Mouse (Mus musculus) CH12.LX (cell line): Measurements from ENCODE around the gene Fkbp11. TPM values are rescaled to one million over a fixed set of nuclear protein-coding genes. Genes with fewer than 3 reads are reported as not detected.
A peak's percentile ranks its signal among the peaks of the same experiment; 100 is the strongest.
"Not testable (repeated sequence)": the region's sequence is repeated elsewhere in the genome, so short reads cannot be mapped to it uniquely, and the experiment has no call there.

Source experiments
- DNase-seq: peaks from one replicate; pipeline ENCODE4 v3.0.0-alpha.2; 2013; ENCODE audit errors: extremely low read depth
- H3K27ac ChIP-seq: 2 replicates; pipeline ENCODE4 v1.5.1; 2012; ENCODE audit warnings: low read depth, mild to moderate bottlenecking, control low read depth, moderate library complexity; ENCODE audit not compliant: insufficient read depth
- H3K27me3 ChIP-seq: replicated peaks from 2 replicates; pipeline ENCODE3; 2012; ENCODE audit warnings: inconsistent platforms
- H3K36me3 ChIP-seq, 2 experiments: replicated peaks in 1 of 2; 2 replicates each; pipeline versions ENCODE3 to v1.6.1; 2012; ENCODE audit warnings: inconsistent platforms in 1 of 2, low read length in 1 of 2, mild to moderate bottlenecking in 1 of 2, mixed read lengths in 1 of 2, moderate library complexity in 1 of 2; ENCODE audit not compliant: control insufficient read depth in 1 of 2, insufficient read depth in 1 of 2
- H3K4me1 ChIP-seq, 2 experiments: 2 replicates each; pipeline ENCODE4 v1.6.1; 2012; ENCODE audit warnings: inconsistent platforms in 1 of 2, moderate library complexity in 1 of 2; ENCODE audit not compliant: insufficient read depth in 2 of 2, control insufficient read depth in 1 of 2
- H3K4me2 ChIP-seq: 2 replicates; pipeline ENCODE4 v1.6.1; 2012; ENCODE audit warnings: low read depth, mild to moderate bottlenecking, control low read depth; ENCODE audit not compliant: poor library complexity, insufficient read depth, severe bottlenecking
- H3K4me3 ChIP-seq, 3 experiments: fragments of 150-350 bp in 1 of 3; sonication (generic) in 1 of 3; replicated peaks in 1 of 3; 2 replicates each; pipeline versions ENCODE3 to v1.5.1; 2011 to 2012; ENCODE audit warnings: low read depth in 2 of 3, low read length in 2 of 3, mild to moderate bottlenecking in 2 of 3, moderate library complexity in 2 of 3, control low read depth in 1 of 3, improper control_type of control experiment in 1 of 3, inconsistent platforms in 1 of 3, mixed read lengths in 1 of 3; ENCODE audit not compliant: poor library complexity in 1 of 3
- H3K79me2 ChIP-seq: replicated peaks from 2 replicates; pipeline ENCODE4 v1.6.1; 2012; ENCODE audit warnings: mild to moderate bottlenecking, moderate library complexity; ENCODE audit not compliant: control insufficient read depth, poor library complexity, insufficient read depth, severe bottlenecking; ENCODE audit errors: extremely low read depth
- H3K9ac ChIP-seq: 2 replicates; pipeline ENCODE4 v1.6.1; 2012; ENCODE audit warnings: low read depth, mild to moderate bottlenecking, control low read depth, moderate library complexity; ENCODE audit not compliant: insufficient read depth
- H3K9me3 ChIP-seq: replicated peaks from 2 replicates; pipeline ENCODE3; 2012; ENCODE audit warnings: low read length, inconsistent platforms, mixed read lengths
- BHLHE40 ChIP-seq: IDR thresholded peaks from 2 replicates; pipeline ENCODE4 v1.6.1; 2011; ENCODE audit warnings: mild to moderate bottlenecking, low read depth, low read length, improper control_type of control experiment
- CHD2 ChIP-seq: IDR thresholded peaks from 2 replicates; pipeline ENCODE4 v1.6.1; 2011; ENCODE audit warnings: low read length, improper control_type of control experiment
- ETS1 ChIP-seq: conservative IDR thresholded peaks from 2 replicates; pipeline ENCODE4 v1.6.1; 2012; ENCODE audit warnings: low read depth, mild to moderate bottlenecking, inconsistent platforms, low read length, improper control_type of control experiment, moderate library complexity
- GABPA ChIP-seq: IDR thresholded peaks from 2 replicates; pipeline ENCODE4 v1.6.1; 2012; ENCODE audit warnings: low read depth, low read length, improper control_type of control experiment, inconsistent platforms; ENCODE audit not compliant: insufficient replicate concordance
- JUN ChIP-seq: IDR thresholded peaks from 2 replicates; pipeline ENCODE4 v1.6.1; 2011; ENCODE audit warnings: low read depth, mild to moderate bottlenecking, low read length, improper control_type of control experiment, moderate library complexity; ENCODE audit not compliant: insufficient read depth
- MAFK ChIP-seq: IDR thresholded peaks from 2 replicates; pipeline ENCODE4 v1.6.1; 2011; ENCODE audit warnings: low read length, improper control_type of control experiment; ENCODE audit not compliant: insufficient replicate concordance
- MAZ ChIP-seq: IDR thresholded peaks from 2 replicates; pipeline ENCODE4 v1.6.1; 2012; ENCODE audit warnings: low read depth, mild to moderate bottlenecking, inconsistent platforms, low read length, improper control_type of control experiment, moderate library complexity
- MYC ChIP-seq: IDR thresholded peaks from 2 replicates; pipeline ENCODE4 v1.6.1; 2011; ENCODE audit warnings: low read depth, mild to moderate bottlenecking, improper control_type of control experiment, low read length
- NRF1 ChIP-seq: IDR thresholded peaks from 2 replicates; pipeline ENCODE4 v1.6.1; 2014; ENCODE audit warnings: low read depth, mild to moderate bottlenecking, inconsistent platforms, low read length, improper control_type of control experiment, moderate library complexity
- POLR2A ChIP-seq: IDR thresholded peaks from 2 replicates; pipeline ENCODE4 v1.6.1; 2011; ENCODE audit warnings: low read depth, mild to moderate bottlenecking, improper control_type of control experiment, low read length
- RAD21 ChIP-seq: IDR thresholded peaks from 2 replicates; pipeline ENCODE4 v1.6.1; 2011; ENCODE audit warnings: low read depth, mild to moderate bottlenecking, low read length, improper control_type of control experiment, moderate library complexity
- RCOR1 ChIP-seq: conservative IDR thresholded peaks from 2 replicates; pipeline ENCODE4 v1.6.1; 2012; ENCODE audit warnings: low read depth, mild to moderate bottlenecking, inconsistent platforms, low read length, improper control_type of control experiment
- SMC3 ChIP-seq: IDR thresholded peaks from 2 replicates; pipeline ENCODE4 v1.6.1; 2011; ENCODE audit warnings: low read depth, low read length, improper control_type of control experiment
- TCF12 ChIP-seq: IDR thresholded peaks from 2 replicates; pipeline ENCODE4 v1.6.1; 2014; ENCODE audit warnings: low read depth, mild to moderate bottlenecking, inconsistent platforms, low read length, improper control_type of control experiment
- UBTF ChIP-seq: IDR thresholded peaks from 2 replicates; pipeline ENCODE4 v1.6.1; 2012; ENCODE audit warnings: low read depth, mild to moderate bottlenecking, inconsistent platforms, low read length, improper control_type of control experiment, moderate library complexity
- USF2 ChIP-seq: conservative IDR thresholded peaks from 2 replicates; pipeline ENCODE4 v1.6.1; 2011; ENCODE audit warnings: low read depth, low read length, improper control_type of control experiment
- ZNF384 ChIP-seq: IDR thresholded peaks from 2 replicates; pipeline ENCODE4 v1.6.1; 2012; ENCODE audit warnings: low read depth, low read length, improper control_type of control experiment, inconsistent platforms
- dilution Hi-C: fragments of 300-500 bp; cut with MboI; formaldehyde crosslinking; loops from 2 replicates; pipeline ENCODE4 v1.14.3; 2020; ENCODE audit warnings: low sequenced_read_pairs; ENCODE audit not compliant: extremely low pct_unique_long_range_greater_than_20kb, extremely low pct_ligation_motif_present
- in situ Hi-C: fragments of 300-500 bp; cut with MboI; formaldehyde crosslinking; loops from 3 replicates; pipeline ENCODE4 v1.14.3; 2019; ENCODE audit warnings: low sequenced_read_pairs, low pct_ligation_motif_present, low pct_unique_long_range_greater_than_20kb, mixed read lengths
- polyA plus RNA-seq: library from polyadenylated mRNA; unstranded; fragments of >175 nt; gene quantifications from 2 replicates; pipeline ENCODE4 v1.2.1, GENCODE M21; 2012; ENCODE audit warnings: low read depth; ENCODE audit not compliant: insufficient read length
- total RNA-seq, 2 experiments: library from RNA; depleted of rRNA; stranded (reverse); fragments of 300-350 nt in 1 of 2; fragments of >200 nt in 1 of 2; gene quantifications; 2 replicates each; pipeline ENCODE4 v1.2.3; 2012 to 2014

The Fkbp11 gene
- total and polyA plus RNA-seq, 3 experiments = 21.0 to 75.0 (median 22.2) TPM

DNA sequence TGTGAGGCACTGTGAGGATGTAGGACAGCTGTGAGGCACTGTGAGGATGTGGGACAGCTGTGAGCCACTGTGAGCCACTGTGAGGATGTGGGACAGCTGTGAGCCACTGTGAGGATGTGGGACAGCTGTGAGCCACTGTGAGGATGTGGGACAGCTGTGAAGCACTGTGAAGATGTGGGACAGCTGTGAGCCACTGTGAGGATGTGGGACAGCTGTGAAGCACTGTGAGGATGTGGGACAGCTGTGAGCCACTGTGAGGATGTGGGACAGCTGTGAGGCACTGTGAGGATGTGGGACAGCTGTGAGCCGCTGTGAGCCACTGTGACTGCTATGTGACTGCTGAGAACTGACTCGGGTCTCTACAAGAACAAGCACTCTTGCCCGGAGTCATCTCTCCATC is 15.9 kb upstream of the Fkbp11 start:
- H3K4me3 ChIP-seq, H3K27ac ChIP-seq, H3K9ac ChIP-seq, H3K27me3 ChIP-seq, H3K4me2 ChIP-seq, DNase-seq, dilution Hi-C loops, in situ Hi-C loops: not testable (repeated sequence)
- peak; percentile 75 for TF ChIP-seq TCF12
- Histone ChIP-seq H3K4me1 (peaks cover 6 to 44% of the 10 kb centered on the region in 2 experiments), H3K79me2 (peaks cover 25% of the 10 kb centered on the region), H3K36me3 (peaks cover 58 to 93% of the 10 kb centered on the region in 2 experiments), H3K9me3 (peaks cover 19% of the 10 kb centered on the region)

DNA sequence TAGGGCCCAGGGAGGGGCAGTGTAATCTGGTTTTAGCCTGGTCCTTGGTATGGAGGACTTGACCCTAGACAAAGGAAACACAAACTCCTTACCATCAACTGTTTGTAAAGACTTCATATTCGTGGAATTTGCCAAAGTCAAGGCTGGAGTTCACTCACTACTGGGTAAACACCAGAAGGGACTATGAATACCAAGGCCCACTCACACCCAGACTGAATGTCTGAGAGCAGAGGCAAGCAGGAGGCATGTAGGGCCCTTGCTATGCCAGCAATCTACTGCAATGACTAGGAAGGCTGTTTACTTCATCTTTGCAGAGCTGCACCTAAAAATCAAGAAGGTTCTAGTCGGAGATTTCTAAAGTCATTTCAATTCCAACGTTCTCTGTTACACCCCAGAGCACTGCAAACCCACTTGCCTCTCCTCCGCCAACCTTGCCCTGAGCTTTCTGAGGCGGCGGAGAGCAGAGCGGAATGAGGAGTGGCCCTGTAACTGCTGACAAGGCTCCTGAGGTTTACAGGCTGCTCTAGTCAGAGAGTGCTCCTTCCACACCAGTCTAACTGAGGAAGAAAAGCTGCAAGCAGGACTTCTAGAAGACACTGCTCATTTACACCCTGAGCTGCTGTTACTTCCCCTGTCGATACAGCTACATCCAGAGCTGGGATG is 14.9 kb upstream of the Fkbp11 start:
- Histone ChIP-seq H3K36me3 (peaks cover 64 to 96% of the 10 kb centered on the region in 2 experiments), H3K9me3 (peaks cover 19% of the 10 kb centered on the region), H3K9ac (no peak overlapping the region), H3K4me3 (no peak overlapping the region), H3K4me2 (no peak overlapping the region), H3K27ac (no peak overlapping the region), H3K27me3 (no peaks in the 10 kb centered on the region), H3K79me2 (peaks cover 21% of the 10 kb centered on the region), H3K4me1 (peaks cover 4 to 42% of the 10 kb centered on the region in 2 experiments)
- dilution Hi-C loops (no loop called here), in situ Hi-C loops (no loop called here)
- DNase-seq = no peak
- TF ChIP-seq USF2 = no peak
- TF ChIP-seq ETS1 = no peak
- TF ChIP-seq CHD2 = no peak
- no peak for TF ChIP-seq SMC3
- no peak for TF ChIP-seq RAD21
- TF ChIP-seq BHLHE40 = no peak
- no peak for TF ChIP-seq JUN
- TF ChIP-seq MAZ = no peak
- TF ChIP-seq UBTF = no peak
- no peak for TF ChIP-seq NRF1
- TF ChIP-seq RCOR1 = no peak
- TF ChIP-seq ZNF384 = no peak
- TF ChIP-seq GABPA = no peak
- no peak for TF ChIP-seq MAFK
- TF ChIP-seq MYC = no peak
- TF ChIP-seq POLR2A = no peak
